Mouse (Mus musculus) midbrain, embryonic 16.5 days (tissue): ENCODE results near the gene Kifc3. TPM values are rescaled to one million over a fixed set of nuclear protein-coding genes. Genes with fewer than 3 reads are reported as not detected.

Experiments used
- ATAC-seq: fragments of 200-750 bp; cut with Nextera tagmentation; 2 replicates; pipeline ENCODE4 v1.8.0; 2017; ENCODE audit warnings: moderate TSS enrichment
- H3K27ac ChIP-seq: fragments of 300-500 bp; sonication (generic); 2 replicates; pipeline ENCODE4 v1.5.1; 2014; ENCODE audit warnings: mild to moderate bottlenecking, low read length, mixed read lengths
- H3K27me3 ChIP-seq: fragments of 300-500 bp; sonication (generic); 2 replicates; pipeline ENCODE4 v1.6.1; 2014; ENCODE audit warnings: low read depth, low read length, mixed read lengths; ENCODE audit not compliant: control insufficient read depth, insufficient read depth
- H3K36me3 ChIP-seq: fragments of 300-500 bp; sonication (generic); 2 replicates; pipeline ENCODE4 v1.6.1; 2014; ENCODE audit warnings: mild to moderate bottlenecking, low read length, moderate library complexity, mixed read lengths; ENCODE audit not compliant: control insufficient read depth, insufficient read depth
- H3K4me1 ChIP-seq: fragments of 300-500 bp; sonication (generic); 2 replicates; pipeline ENCODE4 v1.6.1; 2014; ENCODE audit warnings: mild to moderate bottlenecking, low read length, mixed read lengths; ENCODE audit not compliant: control insufficient read depth, insufficient read depth
- H3K4me2 ChIP-seq: fragments of 300-500 bp; sonication (generic); 2 replicates; pipeline ENCODE4 v1.6.1; 2014; ENCODE audit warnings: mild to moderate bottlenecking, low read length, mixed read lengths
- H3K4me3 ChIP-seq: fragments of 300-500 bp; sonication (generic); 2 replicates; pipeline ENCODE4 v1.5.1; 2014; ENCODE audit warnings: low read depth, mild to moderate bottlenecking, low read length, moderate library complexity, mixed read lengths
- H3K9ac ChIP-seq: fragments of 300-500 bp; sonication (generic); 2 replicates; pipeline ENCODE4 v1.6.1; 2014; ENCODE audit warnings: low read depth, low read length, mixed read lengths
- H3K9me3 ChIP-seq: fragments of 300-500 bp; sonication (generic); replicated peaks from 2 replicates; pipeline ENCODE4 v1.6.1; 2014; ENCODE audit warnings: mild to moderate bottlenecking, low read length, mixed read lengths; ENCODE audit not compliant: control insufficient read depth, poor library complexity, severe bottlenecking
- WGBS: fragments of 180-500 bp; shearing (Covaris S2); extraction: QIAGEN DNeasy Blood & Tissue Kit; methylation state at CpG from one replicate; pipeline ENCODE4 v1.1.7; 2014; 5-methylcytosine and 5-hydroxymethylcytosine counted together
- polyA plus RNA-seq: library from polyadenylated mRNA; unstranded; fragments of >200 nt; fragmentation: Nextera tagmentation; extraction: Ambion mirVana; gene quantifications from 2 replicates; pipeline ENCODE4 v1.2.1, GENCODE M21; 2015

The Kifc3 gene
- polyA plus RNA-seq, 1 experiment from 2014 or later: 31.1 TPM

DNA sequence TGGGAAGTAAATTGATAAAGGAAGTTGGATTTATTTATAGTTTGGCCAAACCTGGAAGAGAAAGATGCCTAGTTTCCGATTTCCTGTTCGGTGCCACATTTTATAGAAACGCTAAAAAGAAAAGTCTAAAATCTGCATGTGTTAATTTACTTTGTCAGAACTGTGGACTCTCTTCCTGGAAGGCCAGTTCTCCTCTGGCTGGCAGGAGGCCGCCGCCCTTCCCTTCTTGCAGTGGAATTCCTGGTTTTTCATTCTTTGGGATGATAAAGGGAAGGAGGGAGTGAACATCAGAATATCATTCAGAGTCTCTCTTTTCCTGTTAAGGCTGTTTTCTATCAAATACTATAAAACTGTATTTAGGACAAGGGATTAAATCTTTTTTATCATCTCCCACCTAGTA is 15.0 kb downstream of the Kifc3 start:
- no peaks in the 10 kb centered on the region for H3K9me3 ChIP-seq
- ATAC-seq: no peak
- no peaks in the 10 kb centered on the region for H3K36me3 ChIP-seq
- no peaks in the 10 kb centered on the region; the same call in 1 of the 2 replicates for H3K4me1 ChIP-seq
- H3K27ac ChIP-seq: no peak overlapping the region
- no peak overlapping the region for H3K4me3 ChIP-seq
- no peak overlapping the region for H3K9ac ChIP-seq
- no peaks in the 10 kb centered on the region for H3K27me3 ChIP-seq
- WGBS: 77% methylated on average over 5 of the region's 5 CpGs
- no peak overlapping the region for H3K4me2 ChIP-seq

- Histone ChIP-seq H3K9me3 (no peaks in the 10 kb centered on the region), H3K9ac (no peak overlapping the region), H3K36me3 (no peaks in the 10 kb centered on the region), H3K4me1 (no peaks in the 10 kb centered on the region; the same call in 1 of the 2 replicates), H3K27me3 (no peaks in the 10 kb centered on the region), H3K4me2 (no peak overlapping the region), H3K4me3 (no peak overlapping the region), H3K27ac (no peak overlapping the region)
- no peak for ATAC-seq
- 84% methylated on average over 7 of the region's 7 CpGs for WGBS
Measured at GRCm38 (mm10) chr8:95185891-95186513, 16.6 kb downstream of the Kifc3 start.

- no peaks in the 10 kb centered on the region for H3K27me3 ChIP-seq
- no peak overlapping the region for H3K27ac ChIP-seq
- H3K9ac ChIP-seq: no peak overlapping the region
- no peak overlapping the region for H3K4me3 ChIP-seq
- H3K9me3 ChIP-seq: no peaks in the 10 kb centered on the region
- 37% methylated on average over 10 of the region's 10 CpGs for WGBS
- no peak for ATAC-seq
- H3K36me3 ChIP-seq: no peaks in the 10 kb centered on the region
- no peak overlapping the region for H3K4me2 ChIP-seq
- no peaks in the 10 kb centered on the region; the same call in 1 of the 2 replicates for H3K4me1 ChIP-seq
Measured at GRCm38 (mm10) chr8:95185104-95185503, 17.5 kb downstream of the Kifc3 start.

- Histone ChIP-seq H3K9ac (no peak overlapping the region), H3K27ac (no peak overlapping the region), H3K36me3 (no peaks in the 10 kb centered on the region), H3K4me1 (no peaks in the 10 kb centered on the region; the same call in 1 of the 2 replicates), H3K27me3 (no peaks in the 10 kb centered on the region), H3K4me2 (no peak overlapping the region), H3K9me3 (no peaks in the 10 kb centered on the region), H3K4me3 (no peak overlapping the region)
- ATAC-seq: no peak
- 59% methylated on average over 12 of the region's 12 CpGs for WGBS
Measured at GRCm38 (mm10) chr8:95184171-95184570, 18.4 kb downstream of the Kifc3 start.

- Histone ChIP-seq H3K4me1 (no peaks in the 10 kb centered on the region; the same call in none of the 2 replicates), H3K36me3 (no peaks in the 10 kb centered on the region), H3K4me2 (no peak overlapping the region), H3K27ac (no peak overlapping the region), H3K9ac (no peak overlapping the region), H3K9me3 (no peaks in the 10 kb centered on the region), H3K4me3 (no peak overlapping the region), H3K27me3 (no peaks in the 10 kb centered on the region)
- WGBS: 71% methylated on average over 7 of the region's 7 CpGs
- no peak for ATAC-seq
Measured at GRCm38 (mm10) chr8:95181850-95182249, 20.8 kb downstream of the Kifc3 start.

DNA sequence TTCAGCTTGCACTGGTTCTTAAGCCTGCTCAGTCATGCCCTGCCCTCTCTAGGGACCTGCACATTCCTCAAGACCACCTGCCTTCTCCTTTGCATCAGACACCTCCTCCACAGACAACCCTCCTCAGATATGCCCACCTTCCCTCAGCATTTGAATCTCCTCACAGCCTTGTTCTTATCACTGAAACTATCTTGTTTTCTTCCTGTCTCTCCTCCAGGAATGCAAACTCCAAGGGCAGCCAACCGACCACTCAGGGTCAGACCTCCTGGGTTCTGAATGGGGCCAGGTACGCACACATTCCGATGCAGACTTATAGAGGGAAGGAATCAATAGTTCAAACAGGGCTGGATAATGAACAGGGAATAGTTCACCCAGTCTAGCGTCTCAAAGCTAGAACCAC is 24.4 kb downstream of the Kifc3 start:
- H3K9ac ChIP-seq: no peak overlapping the region
- H3K9me3 ChIP-seq: no peaks in the 10 kb centered on the region
- H3K27ac ChIP-seq: no peak overlapping the region
- no peak overlapping the region for H3K4me3 ChIP-seq
- H3K4me2 ChIP-seq: no peak overlapping the region
- no peak for ATAC-seq
- no peaks in the 10 kb centered on the region for H3K36me3 ChIP-seq
- peaks cover 11% of the 10 kb centered on the region for H3K4me1 ChIP-seq
- H3K27me3 ChIP-seq: no peaks in the 10 kb centered on the region
- WGBS: 77% methylated on average over 4 of the region's 4 CpGs

DNA sequence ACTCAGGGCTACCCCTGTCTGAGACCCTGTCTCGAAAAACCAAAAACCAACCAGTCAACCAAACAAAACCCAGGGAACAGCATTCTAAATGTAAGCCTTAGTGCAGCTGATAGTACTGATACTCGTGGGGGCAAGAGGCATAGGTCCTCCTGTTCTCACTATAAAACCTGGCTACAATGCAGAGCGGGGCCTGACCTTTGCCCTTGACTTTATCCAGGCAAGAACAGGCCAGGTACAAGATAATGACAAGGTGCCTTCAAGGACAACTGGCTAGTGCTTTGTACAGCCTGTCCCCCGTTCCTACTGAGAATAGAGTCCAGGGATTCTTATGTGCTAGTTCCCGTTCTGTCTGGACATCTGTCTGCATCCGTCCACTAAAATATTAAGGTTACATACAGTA is 25.6 kb downstream of the Kifc3 start:
- Histone ChIP-seq H3K4me1 (peaks cover 11% of the 10 kb centered on the region), H3K9ac (no peak overlapping the region), H3K27me3 (no peaks in the 10 kb centered on the region), H3K4me3 (no peak overlapping the region), H3K4me2 (no peak overlapping the region), H3K9me3 (no peaks in the 10 kb centered on the region), H3K27ac (no peak overlapping the region), H3K36me3 (no peaks in the 10 kb centered on the region)
- WGBS: 89% methylated on average over 6 of the region's 6 CpGs
- no peak for ATAC-seq

- H3K27me3 ChIP-seq: no peaks in the 10 kb centered on the region
- H3K4me2 ChIP-seq: peak overlapping the region; percentile 1
- no peak overlapping the region for H3K4me3 ChIP-seq
- no peaks in the 10 kb centered on the region for H3K36me3 ChIP-seq
- H3K27ac ChIP-seq: peak overlapping the region; percentile 87
- H3K4me1 ChIP-seq: peaks cover 11% of the 10 kb centered on the region
- 10% methylated on average over 18 of the region's 18 CpGs for WGBS
- peak overlapping the region; percentile 30 for H3K9ac ChIP-seq
- no peaks in the 10 kb centered on the region for H3K9me3 ChIP-seq
- ATAC-seq: peak; percentile 93
Measured at GRCm38 (mm10) chr8:95175808-95176207, 26.8 kb downstream of the Kifc3 start.

GRCm38 (mm10) chr8:95175306-95175705 is 27.3 kb downstream of the Kifc3 start:
- peak; percentile 62 for ATAC-seq
- no peaks in the 10 kb centered on the region for H3K27me3 ChIP-seq
- H3K27ac ChIP-seq: peak overlapping the region; percentile 87
- WGBS: 22% methylated on average over 5 of the region's 5 CpGs
- H3K4me2 ChIP-seq: peak overlapping the region; percentile 1
- H3K9me3 ChIP-seq: no peaks in the 10 kb centered on the region
- no peaks in the 10 kb centered on the region for H3K36me3 ChIP-seq
- no peak overlapping the region for H3K4me3 ChIP-seq
- H3K9ac ChIP-seq: peak overlapping the region; percentile 30
- H3K4me1 ChIP-seq: peaks cover 11% of the 10 kb centered on the region
